Mouse (Mus musculus): ENCODE results near the gene Ndufs2. TPM values are rescaled to one million over a fixed set of nuclear protein-coding genes. Genes with fewer than 3 reads are reported as not detected.
A peak's percentile ranks its signal among the peaks of the same experiment; 100 is the strongest.

The Ndufs2 gene
- polyA plus RNA-seq, 1 experiment from 2014 or later, result 368 TPM

DNA sequence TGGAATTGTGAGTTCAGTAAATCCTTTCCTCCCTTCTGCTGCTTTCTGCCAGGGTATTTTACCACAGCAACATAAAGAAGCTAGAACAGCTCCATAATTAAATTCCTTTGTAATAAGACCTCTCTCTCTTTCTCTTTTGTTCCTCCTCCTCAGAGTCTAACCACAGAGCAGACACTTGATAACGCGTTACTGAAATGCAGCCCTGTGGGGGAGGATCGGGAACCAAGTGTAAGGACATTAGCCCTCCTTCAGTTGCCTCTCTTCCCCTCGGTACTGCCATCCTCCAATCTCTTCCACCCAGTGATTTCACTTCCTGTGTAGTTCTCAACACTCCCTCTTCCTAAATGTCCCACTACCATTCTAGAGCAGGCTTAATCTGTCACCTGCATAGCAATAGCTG, 41.8 kb downstream of the Ndufs2 start:
- Histone ChIP-seq H3K4me2 (replicated peaks; ENCODE audit: low read depth, low read length) (no peak overlapping the region; the same call in 1 of the 2 replicates), H3K4me3 (ENCODE audit: low read length) (no peak overlapping the region), H3K36me3 (ENCODE audit: insufficient read depth, low read length) (no peaks in the 10 kb centered on the region), H3K27ac (ENCODE audit: low read length) (no peak overlapping the region), H3K4me1 (ENCODE audit: insufficient read depth, low read length) (no peaks in the 10 kb centered on the region), H3K9ac (replicated peaks; ENCODE audit: low read length) (no peak overlapping the region), H3K27me3 (ENCODE audit: insufficient read depth, low read length) (no peaks in the 10 kb centered on the region), H3K9me3 (ENCODE audit: low read length) (no peaks in the 10 kb centered on the region)
- ATAC-seq (ENCODE audit: low FRiP score, low TSS enrichment), result peak; percentile 54; the same call in 1 of the 2 replicates
- WGBS, result 8% methylated on average over 4 of the region's 4 CpGs

DNA sequence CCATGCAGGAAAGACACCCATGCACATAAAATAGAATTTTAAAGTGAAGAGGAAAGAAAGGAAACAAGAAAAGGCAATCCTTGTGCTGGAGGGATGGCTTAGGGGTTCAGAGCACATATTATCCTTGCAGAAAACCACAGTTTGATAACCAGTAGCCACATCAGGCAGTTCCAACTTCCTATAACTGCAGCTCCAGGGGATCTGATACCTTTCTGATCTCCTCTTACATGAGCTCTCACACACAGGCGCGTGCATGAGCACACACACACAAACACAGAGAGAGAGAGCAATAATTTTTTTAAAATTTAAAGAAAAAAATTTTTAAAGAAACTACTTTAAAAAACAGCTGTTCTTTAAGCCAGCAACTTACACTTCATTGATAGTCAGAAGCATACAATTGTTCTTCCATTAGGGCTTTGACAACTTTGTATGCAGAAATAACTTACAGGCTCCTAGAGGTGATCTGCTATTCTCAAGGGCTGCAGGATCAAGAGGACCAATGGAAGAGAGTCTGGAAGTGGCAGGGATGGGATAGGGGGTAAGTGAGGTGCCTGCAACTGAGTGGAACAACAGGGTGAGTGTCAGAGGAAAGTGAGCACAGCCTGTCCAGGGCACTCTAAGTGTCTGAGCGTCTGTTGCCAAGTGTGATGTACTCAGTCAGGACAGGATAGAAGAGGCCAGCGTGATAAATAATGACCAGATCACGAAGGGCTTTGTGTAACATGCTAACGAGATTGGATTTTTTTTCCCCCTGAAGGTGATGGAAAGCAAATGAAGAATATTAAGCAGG, 45.3 kb downstream of the Ndufs2 start:
- no peak for ATAC-seq (ENCODE audit: low FRiP score, low TSS enrichment)
- H3K27ac ChIP-seq (ENCODE audit: low read length), result no peak overlapping the region
- H3K9me3 ChIP-seq (ENCODE audit: low read length), result no peaks in the 10 kb centered on the region
- no peaks in the 10 kb centered on the region for H3K27me3 ChIP-seq (ENCODE audit: insufficient read depth, low read length)
- no peaks in the 10 kb centered on the region for H3K36me3 ChIP-seq (ENCODE audit: insufficient read depth, low read length)
- WGBS, result 72% methylated on average over 6 of the region's 6 CpGs
- H3K9ac ChIP-seq (replicated peaks; ENCODE audit: low read length), result no peak overlapping the region
- no peaks in the 10 kb centered on the region for H3K4me1 ChIP-seq (ENCODE audit: insufficient read depth, low read length)
- H3K4me3 ChIP-seq (ENCODE audit: low read length), result no peak overlapping the region
- no peak overlapping the region for H3K4me2 ChIP-seq (replicated peaks; ENCODE audit: low read depth, low read length)

DNA sequence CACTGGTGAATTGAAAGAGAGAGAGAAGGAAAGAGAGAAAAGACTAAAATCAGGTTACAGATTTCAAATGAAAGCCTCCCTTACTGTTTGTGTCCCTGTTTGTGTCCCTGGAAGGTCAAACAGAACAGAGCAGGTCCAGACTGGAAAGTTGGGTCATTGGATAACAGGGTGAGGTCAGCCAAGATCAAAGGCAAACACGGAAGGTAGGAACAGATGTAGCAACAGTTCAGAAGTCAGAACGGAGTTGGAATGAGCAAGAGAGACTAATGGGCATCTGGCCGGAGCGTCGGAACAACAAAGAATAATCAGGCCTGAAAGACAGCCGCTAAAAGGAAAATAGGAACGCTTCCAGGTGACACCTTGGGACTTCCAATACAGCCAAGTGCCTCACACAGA, 46.9 kb downstream of the Ndufs2 start:
- Histone ChIP-seq H3K9me3 (ENCODE audit: low read length) (no peaks in the 10 kb centered on the region), H3K4me1 (ENCODE audit: insufficient read depth, low read length) (no peaks in the 10 kb centered on the region), H3K36me3 (ENCODE audit: insufficient read depth, low read length) (no peaks in the 10 kb centered on the region), H3K4me2 (replicated peaks; ENCODE audit: low read depth, low read length) (no peak overlapping the region), H3K9ac (replicated peaks; ENCODE audit: low read length) (no peak overlapping the region), H3K27ac (ENCODE audit: low read length) (no peak overlapping the region), H3K27me3 (ENCODE audit: insufficient read depth, low read length) (no peaks in the 10 kb centered on the region), H3K4me3 (ENCODE audit: low read length) (no peak overlapping the region)
- 55% methylated on average over 7 of the region's 7 CpGs for WGBS
- no peak for ATAC-seq (ENCODE audit: low FRiP score, low TSS enrichment)

DNA sequence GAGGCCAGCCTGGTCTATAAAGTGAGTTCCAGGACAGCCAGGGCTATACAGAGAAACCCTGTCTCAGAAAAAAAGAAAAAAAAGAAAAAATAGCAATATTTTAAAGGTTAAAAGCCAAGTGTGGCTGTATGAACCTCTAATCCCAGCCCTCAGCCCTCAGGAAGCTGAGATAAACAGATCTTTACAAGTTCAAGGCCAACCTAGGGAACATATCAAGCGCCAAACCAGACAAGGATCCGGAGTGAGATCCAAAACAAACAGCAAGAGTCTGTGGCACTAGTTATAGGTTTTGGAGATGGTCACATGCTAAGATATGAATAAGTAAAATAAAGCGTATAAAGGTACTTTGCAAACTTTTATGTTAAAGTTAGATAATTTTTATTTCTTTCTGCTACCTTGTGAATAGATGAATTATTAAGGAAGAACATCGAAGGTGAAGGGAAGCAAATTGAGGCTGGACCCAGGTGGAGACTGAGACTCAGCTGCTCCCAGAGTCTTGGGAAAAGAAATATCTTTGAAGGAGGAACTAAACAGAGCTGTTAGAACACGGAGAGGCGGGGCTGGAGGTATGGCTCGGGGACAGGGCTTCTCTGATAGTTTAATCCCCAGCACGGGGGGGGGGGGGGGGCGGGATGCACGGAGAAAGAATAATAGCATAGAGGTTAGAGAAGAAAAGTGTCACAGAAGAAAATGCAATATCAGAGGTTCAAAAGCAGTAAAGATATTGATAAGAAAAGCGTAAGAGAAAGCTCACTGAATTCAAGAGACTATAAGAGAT, 47.5 kb downstream of the Ndufs2 start:
- Histone ChIP-seq H3K36me3 (ENCODE audit: insufficient read depth, low read length) (no peaks in the 10 kb centered on the region), H3K4me3 (ENCODE audit: low read length) (no peak overlapping the region), H3K9ac (replicated peaks; ENCODE audit: low read length) (no peak overlapping the region), H3K27ac (ENCODE audit: low read length) (no peak overlapping the region), H3K4me1 (ENCODE audit: insufficient read depth, low read length) (no peaks in the 10 kb centered on the region), H3K27me3 (ENCODE audit: insufficient read depth, low read length) (no peaks in the 10 kb centered on the region), H3K4me2 (replicated peaks; ENCODE audit: low read depth, low read length) (no peak overlapping the region), H3K9me3 (ENCODE audit: low read length) (no peaks in the 10 kb centered on the region)
- 58% methylated on average over 11 of the region's 11 CpGs for WGBS
- no peak for ATAC-seq (ENCODE audit: low FRiP score, low TSS enrichment)

GRCm38 (mm10) chr1:171200769-171201168, 50.4 kb downstream of the Ndufs2 start:
- H3K4me2 ChIP-seq (replicated peaks; ENCODE audit: low read depth, low read length), result no peak overlapping the region
- peaks cover 6% of the 10 kb centered on the region for H3K4me1 ChIP-seq (ENCODE audit: insufficient read depth, low read length)
- H3K9me3 ChIP-seq (ENCODE audit: low read length), result no peaks in the 10 kb centered on the region
- no peak overlapping the region for H3K4me3 ChIP-seq (ENCODE audit: low read length)
- peaks cover 16% of the 10 kb centered on the region for H3K27me3 ChIP-seq (ENCODE audit: insufficient read depth, low read length)
- no peak overlapping the region for H3K27ac ChIP-seq (ENCODE audit: low read length)
- no peaks in the 10 kb centered on the region for H3K36me3 ChIP-seq (ENCODE audit: insufficient read depth, low read length)
- no peak overlapping the region for H3K9ac ChIP-seq (replicated peaks; ENCODE audit: low read length)
- ATAC-seq (ENCODE audit: low FRiP score, low TSS enrichment), result no peak
- WGBS, result 95% methylated on average over 1 of the region's 1 CpGs

DNA sequence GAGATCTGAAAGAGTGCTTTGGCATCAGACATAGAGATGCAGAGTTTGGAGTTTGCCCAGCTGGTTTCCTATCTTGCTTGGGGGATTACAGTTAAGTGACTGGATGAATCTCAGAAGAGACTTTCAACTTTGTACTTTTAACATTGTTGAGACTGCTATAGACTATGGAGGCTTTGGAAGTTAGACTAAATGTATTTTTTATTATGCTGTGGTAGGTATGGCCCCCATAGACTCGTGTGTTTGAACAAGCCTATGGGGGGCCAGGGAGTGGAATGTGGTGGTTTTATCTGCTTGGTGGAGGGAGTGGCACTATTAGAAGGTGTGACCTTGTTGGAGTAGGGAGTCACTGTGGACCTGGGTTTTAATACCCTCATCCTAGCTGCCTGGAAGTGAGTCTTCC, 51.7 kb downstream of the Ndufs2 start:
- Histone ChIP-seq H3K4me3 (ENCODE audit: low read length) (no peak overlapping the region), H3K9me3 (ENCODE audit: low read length) (no peaks in the 10 kb centered on the region), H3K27me3 (ENCODE audit: insufficient read depth, low read length) (peaks cover 28% of the 10 kb centered on the region), H3K4me2 (replicated peaks; ENCODE audit: low read depth, low read length) (no peak overlapping the region), H3K27ac (ENCODE audit: low read length) (no peak overlapping the region), H3K4me1 (ENCODE audit: insufficient read depth, low read length) (peaks cover 13% of the 10 kb centered on the region), H3K36me3 (ENCODE audit: insufficient read depth, low read length) (no peaks in the 10 kb centered on the region), H3K9ac (replicated peaks; ENCODE audit: low read length) (no peak overlapping the region)
- 53% methylated on average over 1 of the region's 1 CpGs for WGBS
- no peak for ATAC-seq (ENCODE audit: low FRiP score, low TSS enrichment)

DNA sequence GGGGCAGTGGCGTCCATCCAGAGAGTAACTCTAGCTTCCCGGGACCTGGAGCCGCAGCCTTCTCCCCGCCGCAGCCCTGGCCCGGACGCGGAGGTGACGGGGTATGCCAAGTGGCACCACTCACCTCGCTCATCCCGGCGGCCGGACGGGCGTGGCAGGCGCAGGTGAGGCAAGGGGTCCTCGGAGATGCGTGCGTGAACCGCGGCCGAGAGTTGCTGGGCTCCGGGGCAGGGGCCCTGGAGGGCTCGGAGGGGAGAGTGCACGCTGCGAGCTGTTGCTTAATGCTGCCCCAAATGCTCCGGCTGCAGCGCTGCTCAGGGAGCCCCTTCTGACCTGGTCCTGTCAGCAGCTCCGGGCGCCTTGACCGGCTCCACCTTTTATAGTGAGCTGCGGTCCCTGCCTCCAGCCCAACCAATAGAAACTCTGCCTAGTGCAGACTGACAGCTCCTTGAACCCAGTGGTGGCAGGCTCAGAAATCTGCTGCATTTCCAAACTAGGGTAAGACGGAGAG, 55.2 kb downstream of the Ndufs2 start, which contains the start of gene Pcp4l1:
Pcp4l1 (minus strand) TSS at position 382 of the 511 bp plus-strand sequence.
- Histone ChIP-seq H3K4me2 (replicated peaks; ENCODE audit: low read depth, low read length) (peak within 1 kb of the TSS; percentile 80), H3K27me3 (ENCODE audit: insufficient read depth, low read length) (peaks cover 41% of the 10 kb centered on the region), H3K9me3 (ENCODE audit: low read length) (no peaks in the 10 kb centered on the region), H3K9ac (replicated peaks; ENCODE audit: low read length) (peak within 1 kb of the TSS; percentile 33; the same call in 1 of the 2 replicates), H3K4me1 (ENCODE audit: insufficient read depth, low read length) (peaks cover 23% of the 10 kb centered on the region), H3K27ac (ENCODE audit: low read length) (no peak within 1 kb of the TSS), H3K4me3 (ENCODE audit: low read length) (peak within 1 kb of the TSS; percentile 49), H3K36me3 (ENCODE audit: insufficient read depth, low read length) (no peaks in the 10 kb centered on the region)
- 0% methylated on average over 33 of the region's 33 CpGs for WGBS
- ATAC-seq (ENCODE audit: low FRiP score, low TSS enrichment), result peak; percentile 86

GRCm38 (mm10) chr1:171195046-171195822, 56.0 kb downstream of the Ndufs2 start:
- Histone ChIP-seq H3K27ac (ENCODE audit: low read length) (no peak overlapping the region), H3K4me1 (ENCODE audit: insufficient read depth, low read length) (peaks cover 23% of the 10 kb centered on the region), H3K9me3 (ENCODE audit: low read length) (no peaks in the 10 kb centered on the region), H3K27me3 (ENCODE audit: insufficient read depth, low read length) (peaks cover 41% of the 10 kb centered on the region), H3K4me2 (replicated peaks; ENCODE audit: low read depth, low read length) (peak overlapping the region; percentile 80), H3K36me3 (ENCODE audit: insufficient read depth, low read length) (no peaks in the 10 kb centered on the region), H3K9ac (replicated peaks; ENCODE audit: low read length) (no peak overlapping the region), H3K4me3 (ENCODE audit: low read length) (peak overlapping the region; percentile 49)
- WGBS, result 7% methylated on average over 20 of the region's 20 CpGs
- no peak; the same call in 1 of the 2 replicates for ATAC-seq (ENCODE audit: low FRiP score, low TSS enrichment)

DNA sequence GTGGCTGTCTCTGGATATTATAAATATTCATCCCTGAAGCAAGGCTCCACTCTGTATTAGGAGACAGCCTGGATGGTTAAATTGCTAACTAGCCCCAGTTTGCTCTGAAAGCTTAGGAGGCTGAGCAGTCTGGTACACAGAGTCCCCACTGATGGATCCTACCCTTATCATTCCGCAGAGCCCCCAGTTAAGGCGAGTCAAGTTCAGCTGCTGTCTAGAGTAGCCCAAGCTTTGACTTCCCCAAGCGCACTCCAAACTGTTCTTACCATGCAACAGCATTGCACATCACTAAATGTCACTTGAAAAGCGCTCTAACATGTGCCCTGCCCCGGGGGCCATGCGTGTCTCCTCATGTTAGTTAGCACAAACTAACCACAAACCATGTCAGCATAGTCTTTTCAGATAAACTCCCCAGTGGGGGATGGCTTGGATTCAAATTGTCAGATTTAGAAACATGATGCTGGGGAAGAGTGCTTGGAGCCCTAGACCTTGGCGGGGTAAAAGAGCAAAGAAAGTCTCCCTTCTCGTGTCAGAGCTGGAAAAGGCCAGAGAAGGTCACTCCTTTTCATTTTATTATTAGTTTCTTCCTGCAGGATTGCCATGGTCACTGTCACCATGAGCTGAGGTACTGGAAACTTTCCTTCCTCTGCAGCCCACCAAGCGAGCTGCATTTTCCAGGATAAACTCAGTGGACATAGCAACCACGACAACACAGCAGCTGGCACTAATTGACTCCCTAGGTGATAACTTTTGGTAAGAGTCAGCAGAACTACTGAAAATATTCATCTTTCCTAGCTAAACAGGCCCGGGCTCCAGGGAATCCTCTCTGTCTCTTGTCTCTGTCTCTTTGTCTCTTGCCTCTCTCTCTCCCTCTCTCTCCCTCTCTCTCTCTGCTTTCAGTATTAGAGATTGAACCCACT, 57.0 kb downstream of the Ndufs2 start:
- H3K27me3 ChIP-seq (ENCODE audit: insufficient read depth, low read length), result peaks cover 41% of the 10 kb centered on the region
- no peak overlapping the region for H3K9ac ChIP-seq (replicated peaks; ENCODE audit: low read length)
- H3K27ac ChIP-seq (ENCODE audit: low read length), result no peak overlapping the region
- no peaks in the 10 kb centered on the region for H3K36me3 ChIP-seq (ENCODE audit: insufficient read depth, low read length)
- H3K4me3 ChIP-seq (ENCODE audit: low read length), result no peak overlapping the region
- peaks cover 29% of the 10 kb centered on the region for H3K4me1 ChIP-seq (ENCODE audit: insufficient read depth, low read length)
- H3K9me3 ChIP-seq (ENCODE audit: low read length), result no peaks in the 10 kb centered on the region
- H3K4me2 ChIP-seq (replicated peaks; ENCODE audit: low read depth, low read length), result no peak overlapping the region
- ATAC-seq (ENCODE audit: low FRiP score, low TSS enrichment), result no peak
- WGBS, result 31% methylated on average over 11 of the region's 11 CpGs

All from kidney, embryonic 16.5 days (tissue).